Mouse (Mus musculus): ENCODE data around the gene Efna5. TPM values are rescaled to one million over a fixed set of nuclear protein-coding genes. Genes with fewer than 3 reads are reported as not detected.
A peak's percentile ranks its signal among the peaks of the same experiment; 100 is the strongest.

Gene Efna5
- polyA plus RNA-seq, 1 experiment from 2014 or later, result 24.5 TPM

GRCm38 (mm10) chr17:62694958-62695437, 186.1 kb downstream of the Efna5 start:
- no peak overlapping the region for H3K4me3 ChIP-seq
- H3K27ac ChIP-seq (ENCODE audit: poor library complexity, severe bottlenecking), result no peak overlapping the region
- no peak overlapping the region for H3K9ac ChIP-seq
- H3K9me3 ChIP-seq (replicated peaks), result no peaks in the 10 kb centered on the region
- no peaks in the 10 kb centered on the region for H3K36me3 ChIP-seq
- no peak overlapping the region for H3K4me2 ChIP-seq
- peaks cover 23% of the 10 kb centered on the region for H3K4me1 ChIP-seq (replicated peaks)
- WGBS, result 72% methylated on average over 9 of the region's 9 CpGs
- H3K27me3 ChIP-seq (replicated peaks), result no peaks in the 10 kb centered on the region
- no peak for ATAC-seq (ENCODE audit: insufficient number of reproducible peaks, low FRiP score)

GRCm38 (mm10) chr17:62692242-62692641, 188.9 kb downstream of the Efna5 start:
- Histone ChIP-seq H3K4me1 (replicated peaks) (peaks cover 32% of the 10 kb centered on the region), H3K27ac (ENCODE audit: poor library complexity, severe bottlenecking) (no peak overlapping the region), H3K4me2 (no peak overlapping the region), H3K27me3 (replicated peaks) (no peaks in the 10 kb centered on the region), H3K36me3 (no peaks in the 10 kb centered on the region), H3K9me3 (replicated peaks) (no peaks in the 10 kb centered on the region), H3K9ac (no peak overlapping the region), H3K4me3 (no peak overlapping the region)
- 12% methylated on average over 4 of the region's 4 CpGs for WGBS
- no peak for ATAC-seq (ENCODE audit: insufficient number of reproducible peaks, low FRiP score)

GRCm38 (mm10) chr17:62691201-62691715, 189.9 kb downstream of the Efna5 start:
- Histone ChIP-seq H3K4me1 (replicated peaks) (peaks cover 38% of the 10 kb centered on the region), H3K9me3 (replicated peaks) (no peaks in the 10 kb centered on the region), H3K4me3 (no peak overlapping the region), H3K36me3 (no peaks in the 10 kb centered on the region), H3K4me2 (no peak overlapping the region), H3K27ac (ENCODE audit: poor library complexity, severe bottlenecking) (no peak overlapping the region), H3K9ac (no peak overlapping the region), H3K27me3 (replicated peaks) (no peaks in the 10 kb centered on the region)
- no peak for ATAC-seq (ENCODE audit: insufficient number of reproducible peaks, low FRiP score)
- WGBS, result 69% methylated on average over 4 of the region's 4 CpGs

GRCm38 (mm10) chr17:62690256-62690655, 190.9 kb downstream of the Efna5 start:
- Histone ChIP-seq H3K9me3 (replicated peaks) (no peaks in the 10 kb centered on the region), H3K4me2 (no peak overlapping the region), H3K36me3 (no peaks in the 10 kb centered on the region), H3K27me3 (replicated peaks) (no peaks in the 10 kb centered on the region), H3K4me3 (no peak overlapping the region), H3K9ac (no peak overlapping the region), H3K27ac (ENCODE audit: poor library complexity, severe bottlenecking) (no peak overlapping the region), H3K4me1 (replicated peaks) (peaks cover 42% of the 10 kb centered on the region)
- no peak for ATAC-seq (ENCODE audit: insufficient number of reproducible peaks, low FRiP score)
- WGBS, result 64% methylated on average over 8 of the region's 8 CpGs

GRCm38 (mm10) chr17:62689646-62690045, 191.5 kb downstream of the Efna5 start:
- 63% methylated on average over 4 of the region's 4 CpGs for WGBS
- no peak for ATAC-seq (ENCODE audit: insufficient number of reproducible peaks, low FRiP score)
- H3K4me2 ChIP-seq, result no peak overlapping the region

GRCm38 (mm10) chr17:62687369-62687768, 193.7 kb downstream of the Efna5 start:
- Histone ChIP-seq H3K36me3 (no peaks in the 10 kb centered on the region), H3K9me3 (replicated peaks) (no peaks in the 10 kb centered on the region), H3K27ac (ENCODE audit: poor library complexity, severe bottlenecking) (no peak overlapping the region), H3K4me1 (replicated peaks) (peaks cover 51% of the 10 kb centered on the region), H3K9ac (no peak overlapping the region), H3K4me2 (peak overlapping the region; percentile 37), H3K4me3 (no peak overlapping the region), H3K27me3 (replicated peaks) (no peaks in the 10 kb centered on the region)
- 27% methylated on average over 6 of the region's 6 CpGs for WGBS
- ATAC-seq (ENCODE audit: insufficient number of reproducible peaks, low FRiP score), result no peak

More at GRCm38 (mm10) chr17:62689646-62690045, 191.5 kb downstream of the Efna5 start:
- Histone ChIP-seq H3K36me3 (no peaks in the 10 kb centered on the region), H3K27ac (ENCODE audit: poor library complexity, severe bottlenecking) (no peak overlapping the region), H3K9ac (no peak overlapping the region), H3K4me1 (replicated peaks) (peaks cover 46% of the 10 kb centered on the region), H3K4me3 (no peak overlapping the region), H3K9me3 (replicated peaks) (no peaks in the 10 kb centered on the region), H3K27me3 (replicated peaks) (no peaks in the 10 kb centered on the region)

- Histone ChIP-seq H3K4me3 (no peak overlapping the region), H3K36me3 (no peaks in the 10 kb centered on the region), H3K27me3 (replicated peaks) (no peaks in the 10 kb centered on the region), H3K4me1 (replicated peaks) (peaks cover 39% of the 10 kb centered on the region), H3K27ac (ENCODE audit: poor library complexity, severe bottlenecking) (0 out of 2 replicates have a peak overlapping the region, but pooled peaks have one; percentile 21), H3K4me2 (no peak overlapping the region), H3K9me3 (replicated peaks) (no peaks in the 10 kb centered on the region), H3K9ac (no peak overlapping the region)
- no peak for ATAC-seq (ENCODE audit: insufficient number of reproducible peaks, low FRiP score)
- 70% methylated on average over 6 of the region's 6 CpGs for WGBS
Measured at GRCm38 (mm10) chr17:62685181-62685580, 195.9 kb downstream of the Efna5 start.

- Histone ChIP-seq H3K4me3 (no peak overlapping the region), H3K27me3 (replicated peaks) (no peaks in the 10 kb centered on the region), H3K36me3 (no peaks in the 10 kb centered on the region), H3K27ac (ENCODE audit: poor library complexity, severe bottlenecking) (peak overlapping the region; percentile 60), H3K4me1 (replicated peaks) (peaks cover 34% of the 10 kb centered on the region), H3K4me2 (no peak overlapping the region), H3K9me3 (replicated peaks) (no peaks in the 10 kb centered on the region), H3K9ac (no peak overlapping the region)
- WGBS, result 35% methylated on average over 5 of the region's 5 CpGs
- ATAC-seq (ENCODE audit: insufficient number of reproducible peaks, low FRiP score), result no peak
Measured at GRCm38 (mm10) chr17:62683142-62683541, 198.0 kb downstream of the Efna5 start.

GRCm38 (mm10) chr17:62681726-62682125, 199.4 kb downstream of the Efna5 start:
- no peaks in the 10 kb centered on the region for H3K27me3 ChIP-seq (replicated peaks)
- no peaks in the 10 kb centered on the region for H3K9me3 ChIP-seq (replicated peaks)
- H3K9ac ChIP-seq, result no peak overlapping the region
- whole genome bisulfite sequencing, result 49% methylated on average over 1 of the region's 1 CpGs
- no peak for ATAC-seq (ENCODE audit: insufficient number of reproducible peaks, low FRiP score)
- H3K4me2 ChIP-seq, result no peak overlapping the region
- H3K4me3 ChIP-seq, result no peak overlapping the region
- H3K4me1 ChIP-seq (replicated peaks), result peaks cover 30% of the 10 kb centered on the region
- no peak overlapping the region for H3K27ac ChIP-seq (ENCODE audit: poor library complexity, severe bottlenecking)
- H3K36me3 ChIP-seq, result no peaks in the 10 kb centered on the region

- no peak for ATAC-seq (ENCODE audit: insufficient number of reproducible peaks, low FRiP score)
- WGBS, result 86% methylated on average over 1 of the region's 1 CpGs
- Histone ChIP-seq H3K4me1 (replicated peaks) (peaks cover 34% of the 10 kb centered on the region), H3K9ac (no peak overlapping the region), H3K9me3 (replicated peaks) (no peaks in the 10 kb centered on the region), H3K27me3 (replicated peaks) (no peaks in the 10 kb centered on the region), H3K4me3 (no peak overlapping the region), H3K36me3 (no peaks in the 10 kb centered on the region), H3K4me2 (no peak overlapping the region), H3K27ac (ENCODE audit: poor library complexity, severe bottlenecking) (no peak overlapping the region)
Measured at GRCm38 (mm10) chr17:62680737-62681136, 200.4 kb downstream of the Efna5 start.

- Histone ChIP-seq H3K36me3 (no peaks in the 10 kb centered on the region), H3K9ac (no peak overlapping the region), H3K4me2 (no peak overlapping the region), H3K27ac (ENCODE audit: poor library complexity, severe bottlenecking) (no peak overlapping the region), H3K4me1 (replicated peaks) (peaks cover 27% of the 10 kb centered on the region), H3K4me3 (no peak overlapping the region), H3K9me3 (replicated peaks) (no peaks in the 10 kb centered on the region), H3K27me3 (replicated peaks) (no peaks in the 10 kb centered on the region)
- ATAC-seq (ENCODE audit: insufficient number of reproducible peaks, low FRiP score), result no peak
- 47% methylated on average over 6 of the region's 6 CpGs for WGBS
Measured at GRCm38 (mm10) chr17:62676832-62677231, 204.3 kb downstream of the Efna5 start.

GRCm38 (mm10) chr17:62676409-62676808, 204.7 kb downstream of the Efna5 start:
- Histone ChIP-seq H3K4me1 (replicated peaks) (peaks cover 25% of the 10 kb centered on the region), H3K27me3 (replicated peaks) (no peaks in the 10 kb centered on the region), H3K4me3 (no peak overlapping the region), H3K9me3 (replicated peaks) (no peaks in the 10 kb centered on the region), H3K4me2 (no peak overlapping the region), H3K9ac (no peak overlapping the region), H3K36me3 (no peaks in the 10 kb centered on the region), H3K27ac (ENCODE audit: poor library complexity, severe bottlenecking) (no peak overlapping the region)
- no peak for ATAC-seq (ENCODE audit: insufficient number of reproducible peaks, low FRiP score)
- 26% methylated on average over 6 of the region's 6 CpGs for WGBS

All from heart, embryonic 12.5 days (tissue).